In the genomic region with DNA sequence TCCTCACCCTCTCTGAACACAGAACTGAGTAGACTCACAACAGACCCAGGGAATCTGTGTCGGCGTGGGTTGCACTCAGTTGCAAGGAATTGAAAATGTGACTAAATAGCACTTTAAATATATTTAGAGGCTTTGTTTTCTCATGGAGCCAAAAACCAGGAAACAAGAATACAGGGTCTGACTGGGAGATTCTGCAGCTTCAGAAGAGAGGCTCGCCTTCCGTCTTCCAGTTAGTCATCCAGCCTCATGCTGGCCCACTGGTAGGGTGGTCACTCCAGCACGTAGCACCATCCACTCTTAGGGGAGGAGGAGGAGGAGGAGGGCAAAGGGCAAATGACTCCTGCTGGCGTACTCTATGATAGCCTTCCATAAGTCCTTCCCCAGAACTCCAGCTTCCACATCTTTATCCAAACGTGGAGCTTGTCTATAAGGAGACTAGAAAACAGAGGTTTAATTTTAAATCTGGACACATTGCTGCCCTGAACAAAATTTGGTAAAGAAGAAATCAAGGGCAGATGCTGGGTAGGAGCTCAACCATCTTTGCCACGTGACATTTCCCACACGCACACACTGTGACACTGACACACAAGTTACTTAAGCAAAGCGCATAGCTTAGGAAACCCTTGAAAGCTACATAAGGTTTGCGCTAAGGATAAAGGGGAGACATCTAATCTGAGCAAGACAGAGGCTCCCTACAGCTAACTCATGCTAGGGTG, we compare ENCODE assay signal across 17 mouse cellular contexts.
DNase-seq lines count a peak whose midpoint lies in the region.
"Had no signal": no experiment of that assay in that cellular context is flagged by ENCODE, and none has a peak within 500 bp of the region (broad histone marks: within the 10 kb centered on the region; RNA-seq: fewer than 3 reads in every experiment).

No protein-coding gene starts in this region.

- peak; percentile 40 to 60 for DNase-seq in frontal cortex, postnatal 36 days (ENCODE audit: low spot score in 2 of 2)
- DNase-seq in frontal cortex, postnatal 14 days (ENCODE audit: low spot score in 2 of 2): no peak
- DNase-seq in right cerebral cortex, adult 2 months (ENCODE audit: low spot score in 2 of 2): peak; percentile 49 to 67
- DNase-seq in right cerebral cortex, postnatal 14 days: no peak
- DNase-seq in left cerebral cortex, postnatal 14 days (ENCODE audit: low spot score in 2 of 2): peak; percentile 22 to 60
- DNase-seq in telencephalon, adult 2 months (ENCODE audit: low read depth, low spot score): peak; percentile 58
- no peak for DNase-seq in testis, postnatal 14 days (ENCODE audit: low spot score)
- no peak for DNase-seq in c-Kit-positive CD71-positive TER-119-positive erythroid progenitor cells, embryonic 14.5 days (ENCODE audit: low spot score)
- DNase-seq: adrenal gland, postnatal 14 days; cerebellum, adult 2 months; cerebellum, postnatal 14 days; gastrocnemius, postnatal 25 days; heart, adult 11 months; kidney, adult 18-20 months; kidney, postnatal 25 days; lung, embryonic 14.5 days; lung, postnatal 14 days had no signal

- intact Hi-C loops in left cerebral cortex, postnatal 14 days (cut with DNase I): loop anchor here (5.0 kb wide), 1 partner anchor 44 kb away; no protein-coding TSS in a partner anchor

Comparison
In these comparisons a context has a peak if more than half of its experiments do, and no peak if none do; other contexts are left out.
1. DNase-seq: peak in frontal cortex, postnatal 36 days (2 of 2), right cerebral cortex, adult 2 months (2 of 2), left cerebral cortex, postnatal 14 days (2 of 2) and telencephalon, adult 2 months (single experiment); none in frontal cortex, postnatal 14 days (0 of 2), right cerebral cortex, postnatal 14 days (single experiment), testis, postnatal 14 days (single experiment) and c-Kit-positive CD71-positive TER-119-positive erythroid progenitor cells, embryonic 14.5 days (single experiment).